Mouse (Mus musculus) cerebellum, postnatal 4 days (tissue): Measurements from ENCODE around the gene Asprv1.

Experiments used
- DNase-seq, 2 experiments: peaks; one replicate each; pipeline ENCODE4 v3.0.0; 2022; ENCODE audit warnings: low spot score in 2 of 2, mixed read lengths in 1 of 2

Gene Asprv1

GRCm38 (mm10) chr6:86627946-86628345, at the start of gene Asprv1:
Gene Asprv1, plus strand, starts transcription at chr6:86628164.
- DNase-seq, result no peak

GRCm38 (mm10) chr6:86578396-86578795, 49.6 kb upstream of the Asprv1 start:
- DNase-seq, result no peak

GRCm38 (mm10) chr6:86579066-86579784, 48.7 kb upstream of the Asprv1 start:
- no peak for DNase-seq

GRCm38 (mm10) chr6:86579926-86580325, 48.0 kb upstream of the Asprv1 start:
- no peak for DNase-seq

GRCm38 (mm10) chr6:86583141-86583540, 44.8 kb upstream of the Asprv1 start:
- DNase-seq, result no peak

- no peak for DNase-seq
These were observed 44.3 kb upstream of the Asprv1 start for GRCm38 (mm10) chr6:86583601-86584215.

- DNase-seq, result peak in 1 of 2 experiments; percentile 57
These were observed 43.5 kb upstream of the Asprv1 start for GRCm38 (mm10) chr6:86584296-86585015.

- peak; percentile 42 to 73 for DNase-seq
These were observed 42.8 kb upstream of the Asprv1 start for GRCm38 (mm10) chr6:86585070-86585600.

GRCm38 (mm10) chr6:86586070-86586469, 41.9 kb upstream of the Asprv1 start:
- no peak for DNase-seq

GRCm38 (mm10) chr6:86588429-86588828, 39.5 kb upstream of the Asprv1 start:
- no peak for DNase-seq

GRCm38 (mm10) chr6:86593146-86593897, 34.6 kb upstream of the Asprv1 start:
- no peak for DNase-seq

- DNase-seq, result no peak
These were observed 33.3 kb upstream of the Asprv1 start for GRCm38 (mm10) chr6:86594636-86595035.

GRCm38 (mm10) chr6:86595865-86596440, 32.0 kb upstream of the Asprv1 start:
- DNase-seq, result no peak

- DNase-seq, result no peak
These were observed 29.2 kb upstream of the Asprv1 start for GRCm38 (mm10) chr6:86598742-86599193.

GRCm38 (mm10) chr6:86599197-86599596, 28.8 kb upstream of the Asprv1 start:
- DNase-seq, result peak; percentile 77 to 90

- peak in 1 of 2 experiments; percentile 60 for DNase-seq
These were observed 28.0 kb upstream of the Asprv1 start for GRCm38 (mm10) chr6:86599951-86600414.

GRCm38 (mm10) chr6:86605260-86605659, 22.7 kb upstream of the Asprv1 start:
- DNase-seq, result no peak

- no peak for DNase-seq
These were observed 21.7 kb upstream of the Asprv1 start for GRCm38 (mm10) chr6:86606289-86606688.

GRCm38 (mm10) chr6:86607471-86607870, 20.5 kb upstream of the Asprv1 start:
- no peak for DNase-seq

GRCm38 (mm10) chr6:86609235-86609634, 18.7 kb upstream of the Asprv1 start:
- DNase-seq, result no peak

GRCm38 (mm10) chr6:86610714-86611113, 17.2 kb upstream of the Asprv1 start:
- DNase-seq, result no peak
